16 mouse cellular contexts compared by ENCODE assay signal in genomic region chr9:65995603-65996376, GRCm38 (mm10).
"Had no signal": no experiment of that assay in that cellular context is flagged by ENCODE, and none has a peak within 500 bp of the region (broad histone marks: within the 10 kb centered on the region; RNA-seq: fewer than 3 reads in every experiment).

No protein-coding gene starts in this region.

- DNase-seq: retina, postnatal 1 day; right cerebral cortex, adult 18-20 months; right cerebral cortex, postnatal 14 days; right cerebral cortex, postnatal 25 days; right cerebral cortex, postnatal 4 days; spleen, adult 18-20 months; thymus, adult 18-20 months; thymus, adult 2 months; thymus, postnatal 14 days; thymus, postnatal 25 days; thymus, postnatal 36 days; thymus, postnatal 4 days had no signal

- H3K9ac ChIP-seq: neural tube, embryonic 13.5 days; neural tube, embryonic 15.5 days; stomach, embryonic 15.5 days had no signal

- H3K9me3 ChIP-seq: neural tube, embryonic 13.5 days; neural tube, embryonic 15.5 days; stomach, embryonic 15.5 days had no signal

- H3K27ac ChIP-seq: neural tube, embryonic 13.5 days; neural tube, embryonic 15.5 days; stomach, embryonic 15.5 days; stomach, postnatal 0 days had no signal

- H3K27me3 ChIP-seq: neural tube, embryonic 13.5 days; neural tube, embryonic 15.5 days; stomach, embryonic 15.5 days had no signal

- H3K4me2 ChIP-seq: neural tube, embryonic 13.5 days; neural tube, embryonic 15.5 days; stomach, embryonic 15.5 days had no signal

- H3K4me1 ChIP-seq: stomach, embryonic 15.5 days had no signal

- H3K4me3 ChIP-seq: neural tube, embryonic 13.5 days; neural tube, embryonic 15.5 days; stomach, embryonic 15.5 days had no signal

- H3K36me3 ChIP-seq: neural tube, embryonic 15.5 days; stomach, embryonic 15.5 days had no signal
